Mouse (Mus musculus): ENCODE results near the gene Rtl5.

Gene Rtl5

GRCm38 (mm10) chrX:102017213-102017923 is 53.7 kb downstream of the Rtl5 start:
- no peak for DNase-seq (ENCODE audit: extremely low read depth, low read depth, low spot score)
